29 mouse cellular contexts compared by ENCODE assay signal in genomic region chr5:123398856-123399498, GRCm38 (mm10). TPM values are rescaled to one million over a fixed set of nuclear protein-coding genes. Genes with fewer than 3 reads are reported as not detected.
DNase-seq lines count a peak whose midpoint lies in the region; ATAC-seq and TF ChIP-seq lines count a peak whose summit lies in the region.
"Had no signal": no experiment of that assay in that cellular context is flagged by ENCODE, and none has a peak within 500 bp of the region (broad histone marks: within the 10 kb centered on the region; RNA-seq: fewer than 3 reads in every experiment).

No protein-coding gene starts in this region.

- H3K4me3 ChIP-seq in intestine, postnatal 0 days (ENCODE audit: low read depth, low read length) = no peak overlapping the region
- no peak overlapping the region for H3K4me3 ChIP-seq in intestine, embryonic 16.5 days (ENCODE audit: low read length)
- peak overlapping the region; percentile 75; the same call in 1 of the 2 replicates for H3K4me3 ChIP-seq in bone marrow macrophage, adult 2 months (ENCODE audit: insufficient read depth, low read length)
- H3K4me3 ChIP-seq: embryonic facial prominence, embryonic 10.5 days; embryonic facial prominence, embryonic 15.5 days; forebrain, embryonic 12.5 days; heart, embryonic 15.5 days; hindbrain, embryonic 13.5 days; liver, embryonic 15.5 days; lung, embryonic 15.5 days; midbrain, embryonic 13.5 days had no signal

- no peaks in the 10 kb centered on the region for H3K36me3 ChIP-seq in intestine, postnatal 0 days (ENCODE audit: control insufficient read depth, insufficient read depth)
- no peaks in the 10 kb centered on the region for H3K36me3 ChIP-seq in intestine, embryonic 16.5 days (ENCODE audit: control insufficient read depth, insufficient read depth, low read length)
- H3K36me3 ChIP-seq in splenic B cell, adult 2 months (ENCODE audit: control insufficient read depth, insufficient read depth, low read length, poor library complexity, severe bottlenecking) = no peaks in the 10 kb centered on the region
- H3K36me3 ChIP-seq: embryonic facial prominence, embryonic 15.5 days; forebrain, embryonic 12.5 days; heart, embryonic 15.5 days; hindbrain, embryonic 13.5 days; liver, embryonic 15.5 days; lung, embryonic 15.5 days; midbrain, embryonic 13.5 days had no signal

- 79% methylated on average over 4 of the region's 4 CpGs for WGBS in intestine, postnatal 0 days
- 87% methylated on average over 4 of the region's 4 CpGs for WGBS in intestine, embryonic 16.5 days

- peak overlapping the region; percentile 84 for H3K4me2 ChIP-seq in intestine, postnatal 0 days (replicated peaks; ENCODE audit: low read depth)
- H3K4me2 ChIP-seq in intestine, embryonic 16.5 days (ENCODE audit: low read depth, low read length) = no peak overlapping the region
- H3K4me2 ChIP-seq: forebrain, embryonic 12.5 days; hindbrain, embryonic 13.5 days; lung, embryonic 15.5 days had no signal

- H3K27ac ChIP-seq in intestine, postnatal 0 days (ENCODE audit: low read depth, low read length) = no peak overlapping the region
- no peak overlapping the region for H3K27ac ChIP-seq in intestine, embryonic 16.5 days (ENCODE audit: low read length)
- H3K27ac ChIP-seq in bone marrow macrophage, adult 2 months (ENCODE audit: insufficient read depth, low read depth, low read length) = peak overlapping the region; percentile 90
- H3K27ac ChIP-seq: embryonic facial prominence, embryonic 10.5 days; embryonic facial prominence, embryonic 15.5 days; forebrain, embryonic 12.5 days; heart, embryonic 15.5 days; hindbrain, embryonic 13.5 days; liver, embryonic 15.5 days; lung, embryonic 15.5 days; midbrain, embryonic 13.5 days had no signal

- no peak for TF ChIP-seq POLR2A in bone marrow macrophage, adult 2 months (IDR thresholded peaks at IDR 0.05; ENCODE audit: borderline replicate concordance, low read depth, low read length)

- no peaks in the 10 kb centered on the region for H3K9me3 ChIP-seq in intestine, postnatal 0 days (ENCODE audit: control insufficient read depth)
- H3K9me3 ChIP-seq in intestine, embryonic 16.5 days (ENCODE audit: control insufficient read depth, low read length) = no peaks in the 10 kb centered on the region
- H3K9me3 ChIP-seq: embryonic facial prominence, embryonic 10.5 days; embryonic facial prominence, embryonic 15.5 days; forebrain, embryonic 12.5 days; heart, embryonic 15.5 days; hindbrain, embryonic 13.5 days; liver, embryonic 15.5 days; lung, embryonic 15.5 days; midbrain, embryonic 13.5 days had no signal

- ATAC-seq in intestine, postnatal 0 days = no peak
- no peak for ATAC-seq in intestine, embryonic 16.5 days
- ATAC-seq: forebrain, postnatal 0 days; inflammation-experienced regulatory T-cells, adult 6 months; midbrain, embryonic 13.5 days had no signal

- no peaks in the 10 kb centered on the region for H3K27me3 ChIP-seq in intestine, postnatal 0 days (replicated peaks; ENCODE audit: control insufficient read depth, insufficient read depth, low read length)
- H3K27me3 ChIP-seq in intestine, embryonic 16.5 days (replicated peaks; ENCODE audit: control insufficient read depth, insufficient read depth, low read length) = no peaks in the 10 kb centered on the region
- H3K27me3 ChIP-seq in splenic B cell, adult 2 months (ENCODE audit: control insufficient read depth, insufficient read depth, low read length, poor library complexity, severe bottlenecking) = no peaks in the 10 kb centered on the region
- H3K27me3 ChIP-seq: embryonic facial prominence, embryonic 15.5 days; forebrain, embryonic 12.5 days; heart, embryonic 15.5 days; hindbrain, embryonic 13.5 days; liver, embryonic 15.5 days; lung, embryonic 15.5 days; midbrain, embryonic 13.5 days had no signal

- 0 out of 2 replicates have a peak, but pooled peaks have one; percentile 18 for TF ChIP-seq CTCF in intestine, postnatal 0 days (IDR thresholded peaks at IDR 0.05; ENCODE audit: low read depth)
- TF ChIP-seq CTCF in bone marrow macrophage, adult 2 months (IDR thresholded peaks at IDR 0.05; ENCODE audit: low read depth, low read length) = no peak

- H3K9ac ChIP-seq in intestine, postnatal 0 days (ENCODE audit: low read depth, low read length) = no peak overlapping the region
- H3K9ac ChIP-seq in intestine, embryonic 16.5 days (ENCODE audit: low read depth, low read length) = no peak overlapping the region
- H3K9ac ChIP-seq: embryonic facial prominence, embryonic 15.5 days; forebrain, embryonic 12.5 days; forebrain, postnatal 0 days; heart, embryonic 15.5 days; hindbrain, embryonic 13.5 days; liver, embryonic 15.5 days; lung, embryonic 15.5 days; midbrain, embryonic 13.5 days had no signal

- H3K4me1 ChIP-seq in intestine, postnatal 0 days (replicated peaks; ENCODE audit: control insufficient read depth, insufficient read depth, low read length) = peaks cover 9% of the 10 kb centered on the region; the same call in 1 of the 2 replicates
- H3K4me1 ChIP-seq in intestine, embryonic 16.5 days (ENCODE audit: control insufficient read depth, insufficient read depth, low read length) = peaks cover 35% of the 10 kb centered on the region
- H3K4me1 ChIP-seq in bone marrow macrophage, adult 2 months (ENCODE audit: control insufficient read depth, insufficient read depth, low read length) = peaks cover 13% of the 10 kb centered on the region

- peak; percentile 36 to 37 for DNase-seq in spleen, postnatal 36 days (ENCODE audit: low spot score in 2 of 2)
- DNase-seq in spleen, postnatal 14 days (ENCODE audit: low spot score in 2 of 2) = no peak
- peak; percentile 61 for DNase-seq in splenic B cell, adult 2 months (ENCODE audit: low read depth, low spot score)
- DNase-seq in adrenal gland, postnatal 14 days = no peak
- no peak for DNase-seq in ovary, postnatal 10 days (ENCODE audit: low spot score)
- DNase-seq: adrenal gland, postnatal 36 days; cerebellum, adult 2 months; cerebellum, postnatal 25 days; forebrain, postnatal 0 days; gastrocnemius, postnatal 14 days; heart, postnatal 4 days; kidney, adult 8-10 months; kidney, postnatal 10 days; lung, postnatal 36 days; right cerebral cortex, postnatal 25 days; spleen, adult 18-20 months; thymus, postnatal 14 days had no signal

RNA-seq across cellular contexts. Expression of gene Mlxip, which starts 4.4 kb away (rescaled TPM):
- 17.8 and 18.4 TPM in 2 replicates for polyA plus RNA-seq in intestine, postnatal 0 days (2015; fragmentation: Nextera tagmentation; extraction: Ambion mirVana)
- 16.6 and 21.0 TPM in 2 replicates for polyA plus RNA-seq in intestine, embryonic 16.5 days (2015; fragmentation: Nextera tagmentation; extraction: Ambion mirVana)
- 41.0 and 44.8 TPM in 2 replicates for polyA plus RNA-seq in bone marrow macrophage, adult 2 months (2012; ENCODE audit: insufficient read depth, insufficient read length, missing spikeins)
- total RNA-seq in adrenal gland, postnatal 14 days (2021) = 24.8 and 31.8 TPM in 2 replicates

RNA-seq across cellular contexts. Expression of gene Bcl7a, which starts 55.3 kb away (rescaled TPM):
- 4.2 and 4.7 TPM in 2 replicates for polyA plus RNA-seq in intestine, postnatal 0 days (2015; fragmentation: Nextera tagmentation; extraction: Ambion mirVana)
- polyA plus RNA-seq in intestine, embryonic 16.5 days (2015; fragmentation: Nextera tagmentation; extraction: Ambion mirVana) = 12.8 and 13.0 TPM in 2 replicates
- polyA plus RNA-seq in bone marrow macrophage, adult 2 months (2012; ENCODE audit: insufficient read depth, insufficient read length, missing spikeins) = 2.7 and 3.3 TPM in 2 replicates
- 11.9 and 16.1 TPM in 2 replicates for total RNA-seq in adrenal gland, postnatal 14 days (2021)

Comparison
In these comparisons a context has a peak if more than half of its experiments do, and no peak if none do; other contexts are left out.
1. DNase-seq: peak in spleen, postnatal 36 days (2 of 2) and splenic B cell, adult 2 months (single experiment); none in spleen, postnatal 14 days (0 of 2), adrenal gland, postnatal 14 days (single experiment) and ovary, postnatal 10 days (single experiment).